Mouse (Mus musculus): ENCODE data around the gene Bves. TPM values are rescaled to one million over a fixed set of nuclear protein-coding genes. Genes with fewer than 3 reads are reported as not detected.

The Bves gene
- polyA plus RNA-seq, 1 experiment, result 0.94 TPM

DNA sequence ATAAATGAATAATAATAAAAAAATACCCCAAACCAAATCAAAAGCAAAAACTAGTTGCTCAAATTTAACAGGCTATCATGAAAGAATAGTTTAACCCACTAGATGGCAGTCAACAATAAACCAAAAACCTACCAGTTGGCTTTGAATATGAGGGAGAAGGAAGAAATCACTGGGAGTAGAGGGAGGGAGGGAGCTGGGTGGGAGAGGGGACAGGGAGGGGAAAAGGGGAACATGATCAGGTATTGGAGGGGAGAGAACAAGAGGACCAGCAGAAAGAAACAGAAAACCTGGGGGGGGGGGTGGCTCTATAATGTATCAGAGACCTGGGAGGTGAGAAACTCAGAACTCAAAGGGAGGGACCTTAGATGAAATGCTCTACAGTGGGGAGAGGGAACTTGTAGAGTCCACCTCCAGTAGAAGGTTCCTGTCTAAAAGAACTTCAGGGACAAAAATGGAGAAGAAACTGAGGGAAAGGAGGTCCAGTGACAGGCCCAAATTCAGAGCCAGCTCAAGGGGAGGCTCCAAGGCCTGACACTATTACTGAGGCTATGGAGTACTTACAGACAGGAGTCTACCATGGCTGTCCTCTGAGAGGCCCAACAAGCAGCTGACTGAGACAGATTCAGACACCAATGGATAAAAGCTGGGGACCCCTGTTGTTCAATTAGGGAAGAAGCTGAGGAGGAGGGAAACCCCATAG lies 46.5 kb downstream of the Bves start:
- no peak overlapping the region for H3K4me3 ChIP-seq (ENCODE audit: insufficient read depth, low read length)
- no peak for TF ChIP-seq CTCF (IDR thresholded peaks at IDR 0.05; ENCODE audit: extremely low read depth, insufficient read depth, low read length)
- TF ChIP-seq POLR2A (IDR thresholded peaks at IDR 0.05; ENCODE audit: extremely low read depth, insufficient read depth, low read length), result no peak
- no peaks in the 10 kb centered on the region for H3K4me1 ChIP-seq (ENCODE audit: control insufficient read depth, insufficient read depth, low read length)
- H3K27ac ChIP-seq (ENCODE audit: insufficient read depth, low read length), result no peak overlapping the region

- TF ChIP-seq CTCF (IDR thresholded peaks at IDR 0.05; ENCODE audit: extremely low read depth, insufficient read depth, low read length) (no peak), POLR2A (IDR thresholded peaks at IDR 0.05; ENCODE audit: extremely low read depth, insufficient read depth, low read length) (no peak)
- Histone ChIP-seq H3K4me1 (ENCODE audit: control insufficient read depth, insufficient read depth, low read length) (no peaks in the 10 kb centered on the region), H3K4me3 (ENCODE audit: insufficient read depth, low read length) (no peak overlapping the region), H3K27ac (ENCODE audit: insufficient read depth, low read length) (no peak overlapping the region)
Measured at GRCm38 (mm10) chr10:45382637-45382958, 47.0 kb downstream of the Bves start.

GRCm38 (mm10) chr10:45398211-45398610 lies 62.6 kb downstream of the Bves start:
- H3K4me3 ChIP-seq (ENCODE audit: insufficient read depth, low read length), result no peak overlapping the region
- no peaks in the 10 kb centered on the region for H3K4me1 ChIP-seq (ENCODE audit: control insufficient read depth, insufficient read depth, low read length)
- TF ChIP-seq CTCF (IDR thresholded peaks at IDR 0.05; ENCODE audit: extremely low read depth, insufficient read depth, low read length) (no peak), POLR2A (IDR thresholded peaks at IDR 0.05; ENCODE audit: extremely low read depth, insufficient read depth, low read length) (no peak)
- no peak overlapping the region for H3K27ac ChIP-seq (ENCODE audit: insufficient read depth, low read length)

DNA sequence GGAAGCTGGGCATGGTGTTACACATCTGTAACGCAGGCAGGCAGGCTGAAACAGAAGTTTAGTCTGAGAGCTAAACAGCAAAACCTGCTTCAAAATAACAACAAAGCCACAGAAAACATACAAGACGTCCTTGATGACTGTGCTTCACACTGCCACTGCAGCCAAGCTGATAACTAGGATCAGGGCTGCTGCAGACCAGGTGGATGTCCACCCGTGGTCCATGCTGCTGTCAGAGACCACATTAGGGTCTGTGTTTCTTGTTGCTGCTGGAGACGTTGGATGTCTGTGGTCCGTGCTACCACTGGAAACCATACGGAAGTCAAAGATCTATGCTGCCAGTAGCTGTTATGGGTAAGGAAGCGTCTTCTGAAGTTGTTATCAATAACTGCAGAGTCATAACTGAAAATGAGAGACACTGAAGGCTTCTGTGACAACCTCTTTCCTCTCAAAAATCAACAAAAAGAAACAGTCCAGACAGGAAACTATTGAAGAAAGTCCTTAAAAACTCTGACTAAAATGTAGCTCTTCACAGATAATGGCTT lies 64.2 kb downstream of the Bves start:
- Histone ChIP-seq H3K27ac (ENCODE audit: insufficient read depth, low read length) (no peak overlapping the region), H3K4me1 (ENCODE audit: control insufficient read depth, insufficient read depth, low read length) (no peaks in the 10 kb centered on the region), H3K4me3 (ENCODE audit: insufficient read depth, low read length) (no peak overlapping the region)
- TF ChIP-seq CTCF (IDR thresholded peaks at IDR 0.05; ENCODE audit: extremely low read depth, insufficient read depth, low read length) (no peak), POLR2A (IDR thresholded peaks at IDR 0.05; ENCODE audit: extremely low read depth, insufficient read depth, low read length) (no peak)

DNA sequence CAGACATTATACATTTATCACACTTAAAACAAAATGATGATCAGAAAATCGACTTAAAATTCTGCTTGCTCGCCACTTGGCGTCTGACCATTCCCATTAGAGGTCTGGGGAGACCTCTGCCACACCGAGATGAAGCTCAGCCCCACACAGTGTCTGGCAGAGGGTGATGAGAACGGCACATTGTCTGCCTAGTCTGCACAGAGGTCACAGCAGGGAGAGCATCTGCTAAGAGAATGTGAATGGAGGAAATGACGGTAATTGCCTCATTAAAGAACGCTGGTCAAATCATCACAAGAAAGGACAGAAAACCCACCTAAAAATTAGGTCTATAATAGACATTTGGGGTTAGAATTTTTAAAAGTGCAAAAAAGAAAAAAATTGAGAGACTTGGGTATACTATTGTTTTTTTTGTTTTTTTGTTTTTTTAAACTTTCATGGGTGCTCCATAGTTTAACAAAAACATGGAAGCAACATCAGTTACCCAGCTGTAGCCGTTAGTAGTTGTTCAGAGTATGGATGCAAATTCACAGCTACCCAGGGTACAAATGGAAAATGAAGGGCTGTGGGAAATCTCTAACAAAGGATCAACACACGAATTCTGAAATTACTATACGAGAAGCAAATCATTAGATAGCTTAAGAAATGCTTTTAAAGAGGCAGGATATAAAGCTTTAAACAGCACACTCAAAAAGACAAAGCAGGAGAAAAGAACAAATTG lies 75.2 kb downstream of the Bves start:
- Histone ChIP-seq H3K4me3 (ENCODE audit: insufficient read depth, low read length) (no peak overlapping the region), H3K4me1 (ENCODE audit: control insufficient read depth, insufficient read depth, low read length) (no peaks in the 10 kb centered on the region), H3K27ac (ENCODE audit: insufficient read depth, low read length) (no peak overlapping the region)
- TF ChIP-seq CTCF (IDR thresholded peaks at IDR 0.05; ENCODE audit: extremely low read depth, insufficient read depth, low read length), result no peak
- TF ChIP-seq POLR2A (IDR thresholded peaks at IDR 0.05; ENCODE audit: extremely low read depth, insufficient read depth, low read length), result no peak

- Histone ChIP-seq H3K4me3 (ENCODE audit: insufficient read depth, low read length) (no peak overlapping the region), H3K27ac (ENCODE audit: insufficient read depth, low read length) (no peak overlapping the region), H3K4me1 (ENCODE audit: control insufficient read depth, insufficient read depth, low read length) (no peaks in the 10 kb centered on the region)
- TF ChIP-seq CTCF (IDR thresholded peaks at IDR 0.05; ENCODE audit: extremely low read depth, insufficient read depth, low read length) (no peak), POLR2A (IDR thresholded peaks at IDR 0.05; ENCODE audit: extremely low read depth, insufficient read depth, low read length) (no peak)
Measured at GRCm38 (mm10) chr10:45411741-45412140, 76.2 kb downstream of the Bves start.

DNA sequence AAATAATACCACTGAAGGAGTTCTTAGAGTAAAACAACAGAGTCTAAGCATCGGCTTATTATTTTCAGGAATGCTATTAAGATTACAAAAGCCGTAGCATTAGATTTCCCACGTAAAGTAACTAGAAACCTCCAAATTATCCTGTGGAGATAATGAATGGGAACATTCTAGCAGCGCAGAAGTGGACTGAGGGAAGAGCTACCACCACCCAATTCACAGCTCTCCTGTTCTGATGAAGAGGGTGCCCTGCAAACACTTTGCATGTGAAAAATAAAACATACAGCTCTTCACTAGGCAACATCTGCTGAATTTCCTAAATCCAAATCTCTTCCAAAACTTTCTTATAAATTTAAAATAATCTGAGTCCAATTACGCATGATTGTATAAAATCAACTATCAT lies 76.6 kb downstream of the Bves start:
- Histone ChIP-seq H3K4me1 (ENCODE audit: control insufficient read depth, insufficient read depth, low read length) (no peaks in the 10 kb centered on the region), H3K4me3 (ENCODE audit: insufficient read depth, low read length) (no peak overlapping the region), H3K27ac (ENCODE audit: insufficient read depth, low read length) (no peak overlapping the region)
- no peak for TF ChIP-seq POLR2A (IDR thresholded peaks at IDR 0.05; ENCODE audit: extremely low read depth, insufficient read depth, low read length)
- no peak for TF ChIP-seq CTCF (IDR thresholded peaks at IDR 0.05; ENCODE audit: extremely low read depth, insufficient read depth, low read length)

Other genes with a start within 250 kb of the Bves start
- 0.84 and 0.87 TPM in 2 replicates for gene Popdc3, start 157.7 kb upstream of the Bves start, polyA plus RNA-seq (2012; rRNA removed)
- 2.6 and 3.6 TPM in 2 replicates for gene Lin28b, start 150.6 kb downstream of the Bves start, polyA plus RNA-seq (2012; rRNA removed)
- gene Hace1, start 242.1 kb downstream of the Bves start, polyA plus RNA-seq (2012; rRNA removed), result 54.6 and 55.1 TPM in 2 replicates

Measured in cortical plate, adult 2 months (tissue).